ENCODE assay signal across 10 mouse cellular contexts in the genomic region with DNA sequence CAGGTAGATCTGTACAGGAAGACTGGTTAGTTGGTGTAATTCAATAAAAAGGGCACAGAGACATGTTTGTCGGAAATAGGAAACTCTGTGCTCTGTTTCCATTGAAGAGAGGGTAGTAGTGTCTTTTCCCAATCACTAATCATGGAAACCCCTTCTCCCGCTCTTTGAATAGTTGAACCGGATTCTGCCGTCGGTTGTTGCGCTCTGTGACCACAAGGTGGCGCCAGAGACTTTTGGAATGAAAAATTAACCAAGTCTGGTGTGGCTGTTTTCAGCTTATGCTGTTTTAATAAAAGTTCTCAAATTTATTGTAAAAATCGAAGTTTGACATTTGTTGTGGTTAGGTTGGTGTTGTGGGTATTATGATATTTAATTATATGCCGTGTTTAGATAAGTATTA. TPM values are rescaled to one million over a fixed set of nuclear protein-coding genes. Genes with fewer than 3 reads are reported as not detected.
DNase-seq lines count a peak whose midpoint lies in the region; TF ChIP-seq lines count a peak whose summit lies in the region.
"Had no signal": no experiment of that assay in that cellular context is flagged by ENCODE, and none has a peak within 500 bp of the region (broad histone marks: within the 10 kb centered on the region; RNA-seq: fewer than 3 reads in every experiment).

No protein-coding gene starts in this region.

- intact Hi-C loops in heart, postnatal 25 days (cut with DNase I) = loop anchor here (10.0 kb wide), 1 partner anchor 790 kb away; no protein-coding TSS in a partner anchor
- intact Hi-C loops in gastrocnemius, adult 2 months (cut with DNase I) = loop anchor here (10.0 kb wide), 1 partner anchor 800 kb away; no protein-coding TSS in a partner anchor

- H3K36me3 ChIP-seq in splenic B cell, adult 2 months (ENCODE audit: control insufficient read depth, insufficient read depth, low read length, poor library complexity, severe bottlenecking) = no peaks in the 10 kb centered on the region
- H3K36me3 ChIP-seq: limb, embryonic 12.5 days; stomach, embryonic 15.5 days had no signal

- peak; percentile 97 for TF ChIP-seq CTCF in gastrocnemius, adult 2 months (IDR thresholded peaks at IDR 0.05)

- H3K4me3 ChIP-seq in gastrocnemius, adult 2 months = no peak overlapping the region
- H3K4me3 ChIP-seq: limb, embryonic 12.5 days; stomach, embryonic 15.5 days had no signal

- peak; percentile 31 for DNase-seq in heart, adult 8-10 months (ENCODE audit: low spot score)
- no peak for DNase-seq in heart, postnatal 25 days (ENCODE audit: low spot score)
- peak; percentile 3 for DNase-seq in MEL-GATA-1-ER (ENCODE audit: extremely low read depth, low read depth)
- peak; percentile 80 to 83 for DNase-seq in cerebellum, postnatal 14 days
- peak; percentile 48 for DNase-seq in gastrocnemius, adult 2 months
- peak; percentile 64 to 84 for DNase-seq in layer of hippocampus, postnatal 25 days (ENCODE audit: extremely low spot score in 1 of 2, low spot score in 1 of 2)
- DNase-seq in mesoderm, embryonic 11.5 days (ENCODE audit: low read depth, low spot score) = peak; percentile 63
- peak; percentile 42 for DNase-seq in splenic B cell, adult 2 months (ENCODE audit: low read depth, low spot score)

- no peak overlapping the region for H3K27ac ChIP-seq in gastrocnemius, adult 2 months
- H3K27ac ChIP-seq: limb, embryonic 12.5 days; stomach, embryonic 15.5 days had no signal

- no peaks in the 10 kb centered on the region for H3K27me3 ChIP-seq in splenic B cell, adult 2 months (ENCODE audit: control insufficient read depth, insufficient read depth, low read length, poor library complexity, severe bottlenecking)
- H3K27me3 ChIP-seq: stomach, embryonic 15.5 days had no signal

RNA-seq across cellular contexts. Expression of a gene that starts 5.9 kb away (rescaled TPM):
- total RNA-seq in heart, adult 8-10 months (2022) = not detected
- total RNA-seq in heart, postnatal 25 days (2021) = not detected
- total RNA-seq in gastrocnemius, adult 2 months (2021) = not detected
- under 1 TPM; 0.40 to 0.54 TPM for total RNA-seq in layer of hippocampus, postnatal 25 days (2021)
